Mouse (Mus musculus): ENCODE measurements around the gene Gm10188.

- no peak for TF ChIP-seq CTCF (IDR thresholded peaks at IDR 0.05; ENCODE audit: low read depth, low read length)
- TF ChIP-seq EP300 (IDR thresholded peaks at IDR 0.05; ENCODE audit: insufficient read depth, low read depth, low read length) = no peak
- TF ChIP-seq POLR2A (IDR thresholded peaks at IDR 0.05; ENCODE audit: insufficient read depth, low read length) = no peak
Measured at GRCm38 (mm10) chr1:132189231-132189630, 40.3 kb downstream of the Gm10188 start.

Measured in ES-Bruce4 (cell line).